9 mouse cellular contexts compared by ENCODE assay signal in genomic region chr16:30186201-30186700, GRCm38 (mm10).
DNase-seq lines count a peak whose midpoint lies in the region; ATAC-seq and TF ChIP-seq lines count a peak whose summit lies in the region.
"Had no signal": no experiment of that assay in that cellular context is flagged by ENCODE, and none has a peak within 500 bp of the region (broad histone marks: within the 10 kb centered on the region; RNA-seq: fewer than 3 reads in every experiment).

No protein-coding gene starts in this region.

- H3K27me3 ChIP-seq in heart, embryonic 15.5 days = 0 out of 2 replicates have a peak, but pooled peaks cover 10% of the 10 kb centered on the region
- peaks cover 15% of the 10 kb centered on the region for H3K27me3 ChIP-seq in limb, embryonic 12.5 days
- no peaks in the 10 kb centered on the region for H3K27me3 ChIP-seq in stomach, postnatal 0 days (ENCODE audit: control insufficient read depth, insufficient read depth, low read length)
- peaks cover 12% of the 10 kb centered on the region for H3K27me3 ChIP-seq in midbrain, embryonic 16.5 days (ENCODE audit: control insufficient read depth, insufficient read depth, low read depth, low read length)

- TF ChIP-seq CTCF in stomach, postnatal 0 days (IDR thresholded peaks at IDR 0.05; ENCODE audit: low read depth) = no peak

- no peak overlapping the region for H3K4me2 ChIP-seq in heart, embryonic 15.5 days
- no peak overlapping the region for H3K4me2 ChIP-seq in limb, embryonic 12.5 days
- H3K4me2 ChIP-seq in stomach, postnatal 0 days (replicated peaks; ENCODE audit: low read depth) = no peak overlapping the region
- no peak overlapping the region for H3K4me2 ChIP-seq in midbrain, embryonic 16.5 days (ENCODE audit: low read length)
- H3K4me2 ChIP-seq: liver, embryonic 13.5 days had no signal

- no peak overlapping the region for H3K9ac ChIP-seq in heart, embryonic 15.5 days
- no peak overlapping the region for H3K9ac ChIP-seq in limb, embryonic 12.5 days (replicated peaks)
- no peak overlapping the region for H3K9ac ChIP-seq in stomach, postnatal 0 days (ENCODE audit: low read length)
- no peak overlapping the region for H3K9ac ChIP-seq in midbrain, embryonic 16.5 days (ENCODE audit: low read depth, low read length)
- H3K9ac ChIP-seq: liver, embryonic 13.5 days had no signal

- peaks cover 70% of the 10 kb centered on the region for H3K4me1 ChIP-seq in heart, embryonic 15.5 days (replicated peaks)
- peaks cover 64% of the 10 kb centered on the region for H3K4me1 ChIP-seq in limb, embryonic 12.5 days (replicated peaks)
- H3K4me1 ChIP-seq in stomach, postnatal 0 days (replicated peaks; ENCODE audit: control insufficient read depth, insufficient read depth) = peaks cover 10% of the 10 kb centered on the region
- H3K4me1 ChIP-seq in midbrain, embryonic 16.5 days (ENCODE audit: control insufficient read depth, insufficient read depth, low read length) = no peaks in the 10 kb centered on the region

- peak overlapping the region; percentile 85 for H3K27ac ChIP-seq in heart, embryonic 15.5 days
- peak overlapping the region; percentile 23; the same call in 1 of the 2 replicates for H3K27ac ChIP-seq in limb, embryonic 12.5 days
- peak overlapping the region; percentile 86; the same call in 1 of the 2 replicates for H3K27ac ChIP-seq in stomach, postnatal 0 days (replicated peaks)
- no peak overlapping the region for H3K27ac ChIP-seq in midbrain, embryonic 16.5 days (ENCODE audit: low read length)
- H3K27ac ChIP-seq: liver, embryonic 13.5 days had no signal

- H3K9me3 ChIP-seq in heart, embryonic 15.5 days (replicated peaks) = no peaks in the 10 kb centered on the region
- no peaks in the 10 kb centered on the region for H3K9me3 ChIP-seq in limb, embryonic 12.5 days
- no peaks in the 10 kb centered on the region for H3K9me3 ChIP-seq in stomach, postnatal 0 days (ENCODE audit: control insufficient read depth, low read length)
- H3K9me3 ChIP-seq in midbrain, embryonic 16.5 days (replicated peaks; ENCODE audit: control insufficient read depth, low read length, poor library complexity, severe bottlenecking) = no peaks in the 10 kb centered on the region
- H3K9me3 ChIP-seq: liver, embryonic 13.5 days had no signal

- TF ChIP-seq EP300 in stomach, postnatal 0 days (optimal IDR thresholded peaks at IDR 0.05) = no peak

- peak; percentile 44 for DNase-seq in thymus, postnatal 0 days (ENCODE audit: low spot score)
- no peak for DNase-seq in thymus, postnatal 14 days
- DNase-seq in stomach, postnatal 0 days (ENCODE audit: low spot score) = no peak
- no peak for DNase-seq in neural tube, embryonic 10.5 days (ENCODE audit: extremely low spot score, low spot score)
- no peak for DNase-seq in frontal cortex, postnatal 25 days (ENCODE audit: low spot score in 2 of 2)
- DNase-seq: liver, embryonic 13.5 days had no signal

- H3K4me3 ChIP-seq in heart, embryonic 15.5 days = no peak overlapping the region
- H3K4me3 ChIP-seq in limb, embryonic 12.5 days (replicated peaks) = no peak overlapping the region
- no peak overlapping the region for H3K4me3 ChIP-seq in stomach, postnatal 0 days (ENCODE audit: low read depth, low read length)
- H3K4me3 ChIP-seq in midbrain, embryonic 16.5 days (ENCODE audit: low read depth, low read length) = no peak overlapping the region
- H3K4me3 ChIP-seq: liver, embryonic 13.5 days had no signal

- ATAC-seq in heart, embryonic 15.5 days (replicated peaks; ENCODE audit: insufficient number of reproducible peaks, insufficient read depth, low FRiP score, low read depth) = no peak
- no peak for ATAC-seq in limb, embryonic 12.5 days (ENCODE audit: insufficient number of reproducible peaks, insufficient read depth, low FRiP score, low TSS enrichment, low read depth)
- ATAC-seq in stomach, postnatal 0 days (ENCODE audit: low FRiP score, low TSS enrichment) = no peak
- no peak for ATAC-seq in midbrain, embryonic 16.5 days

- WGBS in heart, embryonic 15.5 days = 27% methylated on average over 15 of the region's 15 CpGs
- WGBS in limb, embryonic 12.5 days = 50% methylated on average over 15 of the region's 15 CpGs
- WGBS in stomach, postnatal 0 days = 63% methylated on average over 15 of the region's 15 CpGs
- 72% methylated on average over 15 of the region's 15 CpGs for WGBS in midbrain, embryonic 16.5 days

- H3K36me3 ChIP-seq in heart, embryonic 15.5 days = no peaks in the 10 kb centered on the region
- no peaks in the 10 kb centered on the region for H3K36me3 ChIP-seq in limb, embryonic 12.5 days
- no peaks in the 10 kb centered on the region for H3K36me3 ChIP-seq in stomach, postnatal 0 days (ENCODE audit: control insufficient read depth, insufficient read depth, low read length)
- H3K36me3 ChIP-seq in midbrain, embryonic 16.5 days (ENCODE audit: control insufficient read depth, insufficient read depth, low read length) = no peaks in the 10 kb centered on the region
- H3K36me3 ChIP-seq: liver, embryonic 13.5 days had no signal
